Mouse (Mus musculus): ENCODE measurements at regions not wholly inside any gene's neighbourhood (a gene's known extent, or its start where the extent isn't known, plus 50 kb on each side); places are given as distances from the start of the nearest gene placed in this dataset.

- TF ChIP-seq CTCF (IDR thresholded peaks at IDR 0.05) (no peak), EP300 (IDR thresholded peaks at IDR 0.05) (no peak)
Measured at GRCm38 (mm10) chr9:115436301-115436700, 126.1 kb upstream of the Stt3b start.

Measured in lung, postnatal 0 days (tissue).